Mouse (Mus musculus) liver, embryonic 16.5 days (tissue): Measurements from ENCODE around the gene Rbx1. TPM values are rescaled to one million over a fixed set of nuclear protein-coding genes. Genes with fewer than 3 reads are reported as not detected.
A peak's percentile ranks its signal among the peaks of the same experiment; 100 is the strongest.

Experiments
- ATAC-seq: fragments of 200-750 bp; cut with Nextera tagmentation; 2 replicates; pipeline ENCODE4 v1.8.0; 2017; ENCODE audit warnings: low read depth, mild to moderate bottlenecking, moderate number of reproducible peaks, moderate library complexity
- H3K27ac ChIP-seq: fragments of 300-500 bp; sonication (generic); 2 replicates; pipeline ENCODE4 v1.5.1; 2014; ENCODE audit warnings: mild to moderate bottlenecking, low read length
- H3K27me3 ChIP-seq: fragments of 300-500 bp; sonication (generic); 2 replicates; pipeline ENCODE4 v1.6.1; 2014; ENCODE audit warnings: low read depth, low read length, mixed read lengths; ENCODE audit not compliant: control insufficient read depth, insufficient read depth
- H3K36me3 ChIP-seq: fragments of 300-500 bp; sonication (generic); 2 replicates; pipeline ENCODE4 v1.6.1; 2014; ENCODE audit warnings: mild to moderate bottlenecking; ENCODE audit not compliant: control insufficient read depth, insufficient read depth
- H3K4me1 ChIP-seq: fragments of 300-500 bp; sonication (generic); 2 replicates; pipeline ENCODE4 v1.6.1; 2014; ENCODE audit warnings: low read depth, low read length, mixed read lengths; ENCODE audit not compliant: control insufficient read depth
- H3K4me2 ChIP-seq: fragments of 300-500 bp; sonication (generic); 2 replicates; pipeline ENCODE4 v1.6.1; 2014; ENCODE audit warnings: low read depth, low read length, mixed read lengths
- H3K4me3 ChIP-seq: fragments of 300-500 bp; sonication (generic); 2 replicates; pipeline ENCODE4 v1.5.1; 2014; ENCODE audit warnings: low read depth, mild to moderate bottlenecking, low read length
- H3K9ac ChIP-seq: fragments of 300-500 bp; sonication (generic); 2 replicates; pipeline ENCODE4 v1.6.1; 2014; ENCODE audit warnings: low read depth, low read length
- H3K9me3 ChIP-seq: fragments of 300-500 bp; sonication (generic); replicated peaks from 2 replicates; pipeline ENCODE4 v1.6.1; 2016; ENCODE audit warnings: low read length; ENCODE audit not compliant: control insufficient read depth
- WGBS: fragments of 180-500 bp; shearing (Covaris S2); extraction: QIAGEN DNeasy Blood & Tissue Kit; methylation state at CpG from one replicate; pipeline ENCODE4 v1.1.7; 2014; ENCODE audit not compliant: insufficient replicate concordance; 5-methylcytosine and 5-hydroxymethylcytosine counted together
- polyA plus RNA-seq: library from polyadenylated mRNA; unstranded; fragments of >200 nt; fragmentation: Nextera tagmentation; extraction: Ambion mirVana; gene quantifications from 2 replicates; pipeline ENCODE4 v1.2.1, GENCODE M21; 2015

Rbx1 gene
- polyA plus RNA-seq, 1 experiment from 2014 or later = 189 TPM

DNA sequence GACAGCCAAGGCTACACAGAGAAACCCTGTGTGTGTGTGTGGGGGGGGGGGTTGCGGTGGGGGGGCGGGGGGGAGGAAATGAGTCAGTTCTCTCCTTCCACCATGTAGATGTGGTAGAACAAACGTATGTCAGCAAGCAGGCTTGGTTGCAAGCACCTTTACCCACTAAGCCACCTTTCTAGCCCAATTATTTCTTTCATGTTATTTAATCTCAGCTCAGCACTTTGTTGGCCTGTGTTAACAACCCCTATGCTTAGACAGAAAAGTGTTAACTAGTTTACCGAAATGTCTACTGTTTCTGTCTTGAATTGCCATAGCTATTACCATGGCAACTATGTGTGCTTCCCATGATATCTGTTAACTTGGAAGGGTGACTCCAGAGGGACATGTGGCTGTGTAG is 44.5 kb downstream of the Rbx1 start:
- Histone ChIP-seq H3K9me3 (no peaks in the 10 kb centered on the region), H3K4me3 (no peak overlapping the region), H3K27ac (no peak overlapping the region), H3K36me3 (no peaks in the 10 kb centered on the region), H3K27me3 (no peaks in the 10 kb centered on the region), H3K4me1 (peaks cover 21% of the 10 kb centered on the region), H3K9ac (no peak overlapping the region), H3K4me2 (no peak overlapping the region)
- 44% methylated on average over 3 of the region's 4 CpGs for WGBS
- no peak for ATAC-seq

DNA sequence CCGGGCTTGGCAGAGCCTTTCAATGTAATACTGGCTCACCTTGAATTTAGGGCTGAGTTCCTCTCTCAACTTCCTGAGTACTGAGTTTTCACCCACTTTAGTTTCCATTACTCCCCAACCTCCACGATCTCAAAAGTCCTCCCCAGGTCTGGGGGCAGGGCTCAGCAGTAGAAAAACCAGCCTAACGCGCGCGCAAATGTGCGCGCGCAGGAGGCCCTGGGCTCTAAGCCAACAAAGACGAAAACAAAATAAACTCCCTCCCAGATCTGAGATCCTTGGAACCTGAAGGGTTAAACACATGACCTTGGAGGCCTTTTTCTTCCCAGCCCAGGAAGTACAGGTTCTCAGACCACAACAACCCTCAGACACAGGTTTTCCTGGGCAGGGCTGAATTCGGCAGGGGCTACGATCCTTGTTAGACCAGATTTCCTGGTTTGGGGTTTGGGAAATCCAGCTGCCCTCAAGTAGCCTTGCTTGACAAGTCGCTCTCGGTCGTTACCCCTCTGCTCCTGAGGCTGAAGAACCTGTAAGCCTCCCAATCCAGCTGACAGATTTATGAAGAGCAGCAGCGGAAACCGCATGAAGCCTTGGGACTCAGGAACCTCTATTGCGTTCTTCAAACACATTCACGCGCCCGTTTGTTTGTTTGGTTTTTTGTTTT is 45.6 kb downstream of the Rbx1 start:
- WGBS = 10% methylated on average over 21 of the region's 21 CpGs
- Histone ChIP-seq H3K4me3 (peak overlapping the region; percentile 35), H3K36me3 (no peaks in the 10 kb centered on the region), H3K4me1 (peaks cover 21% of the 10 kb centered on the region), H3K27ac (peak overlapping the region; percentile 52), H3K9me3 (no peaks in the 10 kb centered on the region), H3K27me3 (no peaks in the 10 kb centered on the region), H3K9ac (peak overlapping the region; percentile 42), H3K4me2 (peak overlapping the region; percentile 63)
- ATAC-seq = no peak

DNA sequence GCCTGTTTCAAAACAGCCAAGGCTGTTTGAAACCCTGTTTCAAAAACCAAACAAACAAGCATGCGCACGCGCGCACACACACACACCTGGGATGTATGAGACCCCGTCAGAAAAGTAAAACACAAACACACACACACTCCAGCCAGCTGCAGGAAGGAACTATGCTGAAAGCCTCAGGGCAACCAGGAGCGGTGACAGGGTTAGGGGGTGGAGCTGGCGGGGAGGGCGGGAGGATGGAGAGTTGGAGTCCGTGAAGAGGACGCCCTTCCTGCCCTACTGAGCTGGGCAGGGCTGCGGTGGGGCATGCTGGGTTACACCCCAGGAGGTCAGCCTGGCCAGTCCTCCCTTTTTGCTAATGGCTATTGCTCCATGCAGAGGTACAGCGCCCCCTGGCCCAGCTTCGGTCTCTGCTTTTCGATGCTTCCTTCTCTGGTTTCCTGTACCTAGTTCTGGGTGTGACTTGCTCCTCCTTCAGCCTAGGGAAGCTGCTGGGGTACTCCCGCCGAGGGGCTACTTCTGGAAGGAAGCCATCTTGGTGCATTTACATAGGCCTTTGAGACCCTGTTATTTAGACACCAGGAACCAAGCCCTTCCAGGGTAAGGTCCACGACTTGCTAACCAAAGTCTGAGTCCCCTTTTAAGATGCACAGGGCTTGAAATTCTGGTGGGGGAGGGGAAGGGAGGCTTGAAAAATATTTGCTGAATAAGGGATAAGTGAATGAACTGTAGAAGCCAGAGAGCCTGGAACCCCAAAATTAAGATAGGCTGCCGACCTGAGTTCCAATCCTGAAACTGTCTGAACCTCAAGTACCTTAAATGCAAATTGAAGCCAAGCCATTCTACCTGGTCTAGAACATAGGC is 48.2 kb downstream of the Rbx1 start:
- peak; percentile 97 for ATAC-seq
- H3K9ac ChIP-seq = peak overlapping the region; percentile 40; the same call in 1 of the 2 replicates
- H3K4me2 ChIP-seq = peak overlapping the region; percentile 63
- peaks cover 21% of the 10 kb centered on the region for H3K4me1 ChIP-seq
- no peaks in the 10 kb centered on the region for H3K9me3 ChIP-seq
- 5% methylated on average over 18 of the region's 18 CpGs for WGBS
- H3K27me3 ChIP-seq = no peaks in the 10 kb centered on the region
- H3K27ac ChIP-seq = peak overlapping the region; percentile 47
- no peaks in the 10 kb centered on the region for H3K36me3 ChIP-seq
- peak overlapping the region; percentile 43 for H3K4me3 ChIP-seq

DNA sequence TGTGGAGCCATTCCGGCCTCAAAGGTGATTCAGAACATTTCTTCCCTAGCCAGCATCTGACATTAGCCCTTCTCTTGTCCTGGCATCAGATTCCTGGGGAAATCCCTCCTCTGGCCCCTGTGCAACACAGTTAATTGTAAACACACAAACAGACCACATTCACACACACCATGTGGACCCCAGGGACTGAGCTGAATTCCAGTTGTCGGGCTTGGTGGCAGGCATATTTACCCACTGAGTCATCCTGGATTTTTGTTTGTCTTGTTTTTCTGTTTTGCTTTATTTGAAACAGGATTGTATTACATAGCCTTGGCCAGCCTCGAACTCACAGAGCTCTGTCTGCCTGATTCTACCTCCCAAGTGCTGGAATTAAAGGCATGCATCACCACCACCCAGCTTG is 49.1 kb downstream of the Rbx1 start:
- ATAC-seq = no peak
- no peak overlapping the region for H3K4me2 ChIP-seq
- no peaks in the 10 kb centered on the region for H3K9me3 ChIP-seq
- H3K4me1 ChIP-seq = peaks cover 21% of the 10 kb centered on the region
- WGBS = 75% methylated on average over 3 of the region's 3 CpGs
- no peaks in the 10 kb centered on the region for H3K36me3 ChIP-seq
- H3K4me3 ChIP-seq = no peak overlapping the region
- H3K9ac ChIP-seq = no peak overlapping the region
- H3K27ac ChIP-seq = peak overlapping the region; percentile 47; the same call in 1 of the 2 replicates
- H3K27me3 ChIP-seq = no peaks in the 10 kb centered on the region

DNA sequence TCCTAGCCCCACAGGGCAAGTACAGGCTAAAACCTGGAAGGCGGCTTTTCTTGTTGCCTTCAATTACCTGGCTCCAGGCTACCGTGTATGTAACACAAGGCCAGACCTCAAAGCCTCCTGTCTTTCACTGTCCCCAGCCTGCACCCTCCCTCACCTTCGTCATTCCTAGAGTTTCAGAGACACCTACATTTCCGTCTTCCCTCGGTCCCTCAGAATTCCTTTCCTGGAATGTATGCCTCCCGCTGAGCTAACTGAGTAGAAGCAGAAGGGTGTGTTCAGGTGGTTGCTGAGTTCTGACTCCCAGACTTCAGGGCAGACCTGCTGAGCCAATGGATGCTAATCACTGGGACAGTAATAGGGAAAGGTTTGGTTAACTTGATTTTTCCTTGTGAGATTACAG is 51.9 kb downstream of the Rbx1 start:
- H3K4me2 ChIP-seq = no peak overlapping the region
- H3K9ac ChIP-seq = no peak overlapping the region
- no peaks in the 10 kb centered on the region for H3K27me3 ChIP-seq
- peaks cover 27% of the 10 kb centered on the region for H3K4me1 ChIP-seq
- H3K9me3 ChIP-seq = no peaks in the 10 kb centered on the region
- H3K4me3 ChIP-seq = no peak overlapping the region
- 69% methylated on average over 6 of the region's 6 CpGs for WGBS
- ATAC-seq = no peak
- no peak overlapping the region for H3K27ac ChIP-seq
- H3K36me3 ChIP-seq = no peaks in the 10 kb centered on the region

DNA sequence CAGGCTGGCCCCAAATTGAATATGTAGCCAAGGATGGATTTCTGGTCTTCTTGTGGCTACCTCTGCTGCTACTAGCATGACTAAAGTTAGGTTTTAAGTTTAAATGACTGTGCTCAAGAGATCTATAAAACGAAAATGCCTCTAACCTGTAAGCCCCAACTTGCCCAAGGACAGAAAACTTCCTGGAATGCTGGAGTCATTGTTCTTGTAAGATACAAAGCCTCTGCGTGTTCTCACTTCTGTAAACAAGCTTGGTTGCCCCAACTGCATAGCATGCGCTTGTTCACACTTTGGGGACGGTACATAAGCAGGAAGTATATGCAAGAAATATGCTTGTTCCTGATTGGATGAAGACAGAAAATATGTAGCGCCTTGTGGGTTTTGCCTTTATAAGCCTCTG is 52.7 kb downstream of the Rbx1 start:
- Histone ChIP-seq H3K4me2 (no peak overlapping the region), H3K9ac (no peak overlapping the region), H3K4me1 (peaks cover 28% of the 10 kb centered on the region), H3K9me3 (no peaks in the 10 kb centered on the region), H3K27ac (no peak overlapping the region), H3K4me3 (no peak overlapping the region), H3K36me3 (no peaks in the 10 kb centered on the region), H3K27me3 (no peaks in the 10 kb centered on the region)
- no peak for ATAC-seq
- 69% methylated on average over 5 of the region's 5 CpGs for WGBS

DNA sequence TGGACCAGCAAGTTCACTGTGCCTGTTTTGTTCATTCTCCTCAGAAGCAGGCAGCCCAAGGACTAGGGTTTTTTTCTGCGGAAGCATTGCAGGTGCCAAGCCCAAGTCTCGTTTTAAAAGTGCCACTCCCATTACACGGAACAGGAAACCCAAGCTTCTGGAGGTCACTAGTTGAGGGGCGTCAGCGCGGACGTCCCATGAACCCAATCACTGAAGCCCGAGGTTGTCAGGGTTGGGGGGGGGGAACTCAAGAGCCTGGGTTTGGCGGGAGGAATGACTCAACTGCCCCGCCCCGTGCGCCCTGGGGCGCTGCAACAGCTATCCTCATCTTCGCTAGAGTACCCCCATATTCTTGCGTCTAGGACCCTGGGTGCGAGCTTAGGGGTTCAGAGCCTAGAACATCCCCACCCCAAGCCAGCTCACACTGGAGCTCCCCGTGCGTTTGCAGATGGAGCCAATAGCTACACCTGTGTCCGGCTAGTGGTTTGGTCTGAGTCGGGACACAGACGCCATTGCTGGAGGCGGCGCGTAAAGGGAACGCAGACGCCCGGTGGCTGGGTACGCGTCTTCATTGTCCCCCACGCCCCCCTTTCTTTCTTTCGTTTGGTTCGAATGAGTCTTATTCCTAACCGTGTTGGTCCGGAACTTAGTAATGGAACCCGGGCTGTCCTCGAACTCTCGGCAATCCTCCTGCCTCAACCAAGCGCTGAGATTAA is 56.1 kb downstream of the Rbx1 start:
- under 1% methylated on average over 38 of the region's 38 CpGs for WGBS
- Histone ChIP-seq H3K4me1 (peaks cover 14% of the 10 kb centered on the region), H3K27ac (peak overlapping the region; percentile 91), H3K9me3 (no peaks in the 10 kb centered on the region), H3K4me2 (peak overlapping the region; percentile 99), H3K9ac (peak overlapping the region; percentile 72), H3K27me3 (no peaks in the 10 kb centered on the region), H3K4me3 (peak overlapping the region; percentile 70), H3K36me3 (no peaks in the 10 kb centered on the region)
- peak; percentile 48 for ATAC-seq

DNA sequence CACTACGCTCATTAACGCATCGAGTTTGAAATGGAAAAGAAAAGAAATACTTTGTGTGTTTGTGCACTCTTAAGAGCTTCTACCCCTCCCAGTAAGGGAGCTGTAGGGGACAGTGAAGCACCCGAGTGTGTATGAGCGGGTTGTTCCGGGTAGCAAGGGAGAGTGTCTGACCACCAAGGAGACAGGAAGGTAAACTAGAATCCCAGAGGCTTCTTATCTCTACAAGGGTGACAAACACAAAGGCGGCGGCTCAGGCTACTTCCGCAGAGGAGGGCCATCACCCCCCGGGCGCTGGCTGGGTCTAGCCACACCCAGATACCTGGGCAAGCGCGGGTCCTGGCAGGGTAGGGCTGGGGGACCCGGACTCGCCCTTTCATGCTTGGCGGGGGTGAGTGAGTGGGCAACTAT is 56.7 kb downstream of the Rbx1 start:
- H3K27ac ChIP-seq = peak overlapping the region; percentile 91
- ATAC-seq = peak; percentile 77
- peak overlapping the region; percentile 72 for H3K9ac ChIP-seq
- H3K27me3 ChIP-seq = no peaks in the 10 kb centered on the region
- peak overlapping the region; percentile 70 for H3K4me3 ChIP-seq
- H3K4me2 ChIP-seq = peak overlapping the region; percentile 99
- peaks cover 14% of the 10 kb centered on the region for H3K4me1 ChIP-seq
- no peaks in the 10 kb centered on the region for H3K36me3 ChIP-seq
- WGBS = 0% methylated on average over 16 of the region's 16 CpGs
- no peaks in the 10 kb centered on the region for H3K9me3 ChIP-seq
